Mouse (Mus musculus) embryonic fibroblast, embryonic 13.5 days (primary cell): ENCODE data around the gene Mlxipl. TPM values are rescaled to one million over a fixed set of nuclear protein-coding genes. Genes with fewer than 3 reads are reported as not detected.

ENCODE experiments used
- H3K27ac ChIP-seq: 2 replicates; pipeline ENCODE4 v1.5.1; 2012; ENCODE audit warnings: low read length, control low read depth, inconsistent platforms; ENCODE audit not compliant: insufficient read depth
- H3K4me1 ChIP-seq: 2 replicates; pipeline ENCODE4 v1.6.1; 2011; ENCODE audit warnings: low read length; ENCODE audit not compliant: control insufficient read depth, insufficient read depth
- H3K4me3 ChIP-seq: 2 replicates; pipeline ENCODE4 v1.5.1; 2011; ENCODE audit warnings: mild to moderate bottlenecking, control low read depth, low read length; ENCODE audit not compliant: insufficient read depth
- CTCF ChIP-seq: IDR thresholded peaks from 2 replicates; pipeline ENCODE4 v1.5.1; 2011; ENCODE audit warnings: mild to moderate bottlenecking, control low read depth, low read length, moderate library complexity, borderline replicate concordance; ENCODE audit not compliant: insufficient read depth
- POLR2A ChIP-seq: IDR thresholded peaks from 2 replicates; pipeline ENCODE4 v1.6.1; 2011; ENCODE audit warnings: low read depth, mild to moderate bottlenecking, control low read depth, low read length, moderate library complexity
- polyA plus RNA-seq: library from polyadenylated mRNA; stranded (reverse); fragments of >200 nt; gene quantifications from 2 replicates; pipeline ENCODE4 v1.2.4, GENCODE M21; 2011; ENCODE audit warnings: low read depth; ENCODE audit not compliant: missing spikeins, insufficient read length

Gene Mlxipl
- polyA plus RNA-seq, 1 experiment: not detected

GRCm38 (mm10) chr5:135144469-135144868 is 54.8 kb downstream of the Mlxipl start:
- Histone ChIP-seq H3K27ac (no peak overlapping the region), H3K4me3 (no peak overlapping the region), H3K4me1 (no peaks in the 10 kb centered on the region)
- TF ChIP-seq POLR2A (no peak), CTCF (no peak)

DNA sequence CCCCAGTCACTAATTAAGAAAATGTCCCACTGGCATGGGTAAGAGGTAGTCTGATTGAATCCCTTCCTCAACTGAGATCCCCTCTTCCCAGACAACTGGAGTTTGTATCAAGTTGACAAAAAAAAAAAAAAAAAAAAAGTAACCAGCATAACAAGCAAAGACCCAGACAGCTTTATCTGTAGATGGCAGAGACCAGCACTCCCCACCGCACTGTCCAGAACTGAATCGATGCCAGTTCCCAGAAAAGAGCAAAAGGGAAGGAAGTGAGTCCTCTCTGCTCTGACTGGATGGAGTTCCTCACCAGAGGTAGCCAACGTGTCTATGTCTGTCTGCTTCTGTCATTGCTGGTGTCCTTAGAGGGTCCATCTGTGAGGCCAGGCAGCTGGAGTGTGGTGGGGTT is 55.8 kb downstream of the Mlxipl start:
- Histone ChIP-seq H3K27ac (no peak overlapping the region), H3K4me1 (peaks cover 3% of the 10 kb centered on the region; the same call in 1 of the 2 replicates), H3K4me3 (no peak overlapping the region)
- TF ChIP-seq POLR2A (no peak), CTCF (no peak)

DNA sequence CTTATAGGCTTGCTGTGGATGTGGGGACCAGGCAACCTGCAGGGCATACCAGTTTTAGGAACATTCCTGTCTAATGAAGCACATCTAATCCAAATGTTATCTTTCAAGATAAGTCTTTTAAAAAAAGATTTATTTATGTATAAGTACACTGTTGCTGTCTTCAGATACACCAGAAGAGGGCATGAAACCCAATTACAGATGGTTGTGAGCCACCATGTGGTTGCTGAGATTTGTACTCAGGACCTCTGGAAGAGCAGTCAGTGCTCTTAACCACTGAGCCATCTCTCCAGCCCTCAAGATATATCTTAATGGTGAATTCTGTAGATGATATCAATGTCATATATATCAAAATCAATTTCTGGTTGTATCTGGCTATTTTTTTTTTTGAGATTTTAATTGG is 56.3 kb downstream of the Mlxipl start:
- Histone ChIP-seq H3K27ac (no peak overlapping the region), H3K4me3 (no peak overlapping the region), H3K4me1 (peaks cover 3% of the 10 kb centered on the region; the same call in 1 of the 2 replicates)
- TF ChIP-seq CTCF: no peak
- no peak for TF ChIP-seq POLR2A

GRCm38 (mm10) chr5:135148715-135149052 is 59.0 kb downstream of the Mlxipl start:
- H3K27ac ChIP-seq: peak overlapping the region; percentile 38
- peak; percentile 81 for TF ChIP-seq POLR2A
- no peak for TF ChIP-seq CTCF
- H3K4me1 ChIP-seq: peaks cover 3% of the 10 kb centered on the region; the same call in 1 of the 2 replicates
- peak overlapping the region; percentile 55 for H3K4me3 ChIP-seq

- H3K27ac ChIP-seq: peak within 1 kb of the TSS; percentile 58
- peak within 1 kb of the TSS; percentile 83 for H3K4me3 ChIP-seq
- H3K4me1 ChIP-seq: peaks cover 3% of the 10 kb centered on the region; the same call in 1 of the 2 replicates
- TF ChIP-seq CTCF: no peak
- TF ChIP-seq POLR2A: peak; percentile 96
Measured at GRCm38 (mm10) chr5:135149053-135149819, 59.5 kb downstream of the Mlxipl start, which contains the start of gene Tbl2. Tbl2 (plus strand) TSS chr5:135149657.

DNA sequence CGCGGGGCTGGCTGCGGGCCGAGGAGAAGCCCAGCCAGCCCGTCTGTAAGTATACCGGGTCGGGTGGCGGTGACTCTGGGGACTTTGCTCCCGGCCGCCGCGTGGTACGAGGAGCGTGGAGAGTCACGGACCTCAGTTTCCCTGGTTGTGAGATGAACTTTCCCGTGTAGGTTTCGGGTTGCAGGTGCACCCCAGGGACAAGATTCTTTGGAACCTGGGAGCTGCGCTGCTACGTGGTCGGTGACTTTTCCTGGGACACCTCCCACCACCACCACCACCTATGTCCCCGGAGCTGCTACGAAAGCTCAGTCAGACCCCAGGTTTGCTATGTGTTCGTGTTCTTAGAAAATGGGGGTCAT is 60.1 kb downstream of the Mlxipl start:
- TF ChIP-seq CTCF (no peak), POLR2A (no peak)
- H3K4me3 ChIP-seq: peak overlapping the region; percentile 83
- no peak overlapping the region for H3K27ac ChIP-seq
- peaks cover 3% of the 10 kb centered on the region; the same call in 1 of the 2 replicates for H3K4me1 ChIP-seq

GRCm38 (mm10) chr5:135156496-135156895 is 66.8 kb downstream of the Mlxipl start:
- Histone ChIP-seq H3K4me3 (no peak overlapping the region), H3K27ac (no peak overlapping the region), H3K4me1 (no peaks in the 10 kb centered on the region)
- TF ChIP-seq POLR2A (no peak), CTCF (no peak)

GRCm38 (mm10) chr5:135161221-135161620 is 71.5 kb downstream of the Mlxipl start:
- Histone ChIP-seq H3K4me1 (no peaks in the 10 kb centered on the region), H3K27ac (peak overlapping the region; percentile 55; the same call in 1 of the 2 replicates), H3K4me3 (no peak overlapping the region)
- no peak for TF ChIP-seq POLR2A
- TF ChIP-seq CTCF: no peak

DNA sequence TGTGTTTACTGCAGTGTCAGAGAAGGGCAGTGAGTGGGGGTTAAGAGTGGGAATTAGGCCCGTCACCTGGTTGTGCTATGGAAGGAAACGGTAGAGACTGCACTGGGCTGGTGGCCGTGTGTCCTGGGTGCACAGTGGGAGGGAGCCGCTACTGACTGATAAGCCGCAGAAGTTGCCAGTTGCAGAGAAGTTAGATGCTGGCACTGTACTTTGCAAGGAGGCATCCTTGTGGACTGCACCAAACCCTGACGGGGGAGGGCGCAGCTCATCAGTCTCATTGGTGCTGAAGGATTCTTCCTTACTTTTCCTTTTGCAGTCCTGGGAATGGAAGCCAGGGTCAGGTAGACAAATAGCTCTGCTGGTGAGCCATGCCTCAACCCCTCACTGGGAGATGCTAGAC is 72.0 kb downstream of the Mlxipl start:
- H3K27ac ChIP-seq: peak overlapping the region; percentile 55; the same call in 1 of the 2 replicates
- H3K4me3 ChIP-seq: no peak overlapping the region
- TF ChIP-seq POLR2A: no peak
- no peak for TF ChIP-seq CTCF
- no peaks in the 10 kb centered on the region for H3K4me1 ChIP-seq

DNA sequence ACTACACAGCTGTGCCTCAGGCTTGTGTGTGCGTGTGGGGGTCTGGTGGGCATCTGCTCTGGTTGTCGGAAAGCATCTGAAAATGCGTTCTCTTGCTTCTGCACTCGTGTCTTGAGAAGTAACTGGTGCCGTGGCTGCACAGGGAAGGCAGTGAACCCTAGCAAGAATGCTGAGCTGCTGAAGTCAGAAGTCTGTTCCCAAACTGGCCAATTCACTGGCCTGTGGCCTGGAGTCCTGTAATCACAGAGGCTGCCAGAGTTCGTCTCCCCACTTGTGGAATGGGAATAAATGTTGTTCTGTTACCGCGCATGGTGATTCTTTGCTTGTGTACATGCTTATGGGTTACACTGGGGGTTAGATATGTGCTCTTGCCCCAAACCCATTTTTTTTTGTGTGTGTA is 72.7 kb downstream of the Mlxipl start:
- no peak overlapping the region for H3K27ac ChIP-seq
- no peak overlapping the region for H3K4me3 ChIP-seq
- TF ChIP-seq CTCF (no peak), POLR2A (no peak)
- no peaks in the 10 kb centered on the region for H3K4me1 ChIP-seq

- Histone ChIP-seq H3K4me3 (no peak overlapping the region), H3K27ac (no peak overlapping the region), H3K4me1 (no peaks in the 10 kb centered on the region)
- TF ChIP-seq CTCF: no peak
- no peak for TF ChIP-seq POLR2A
Measured at GRCm38 (mm10) chr5:135162821-135163220, 73.1 kb downstream of the Mlxipl start.
